Mouse (Mus musculus) myocyte (in vitro differentiated cells): ENCODE measurements around the gene Slc41a3. TPM values are rescaled to one million over a fixed set of nuclear protein-coding genes. Genes with fewer than 3 reads are reported as not detected.
A peak's percentile ranks its signal among the peaks of the same experiment; 100 is the strongest.

Experiments
- H3K27me3 ChIP-seq: one replicate; pipeline ENCODE4 v1.6.1; 2011; ENCODE audit not compliant: control insufficient read depth, insufficient read depth, insufficient read length
- H3K36me3 ChIP-seq: one replicate; pipeline ENCODE4 v1.6.1; 2011; ENCODE audit not compliant: control insufficient read depth, insufficient read depth
- H3K4me2 ChIP-seq: one replicate; pipeline ENCODE4 v1.6.1; 2011; ENCODE audit warnings: low read depth, control low read depth
- H3K4me3 ChIP-seq: one replicate; pipeline ENCODE4 v1.5.1; 2011; ENCODE audit warnings: mild to moderate bottlenecking, control low read depth, moderate library complexity
- H3K79me2 ChIP-seq: one replicate; pipeline ENCODE4 v1.6.1; 2011; ENCODE audit not compliant: control insufficient read depth, insufficient read depth
- H3ac ChIP-seq: one replicate; pipeline ENCODE4 v1.6.1; 2011; ENCODE audit not compliant: control insufficient read depth, insufficient read length
- CEBPB ChIP-seq: IDR thresholded peaks from 2 replicates; pipeline ENCODE4 v1.6.1; 2011; ENCODE audit warnings: mild to moderate bottlenecking, moderate library complexity; ENCODE audit not compliant: poor library complexity, insufficient read depth, severe bottlenecking
- E2F4 ChIP-seq: IDR thresholded peaks from one replicate; pipeline ENCODE4 v1.6.1; 2011; ENCODE audit warnings: mild to moderate bottlenecking, control low read depth, moderate library complexity; ENCODE audit not compliant: insufficient read depth
- MAX ChIP-seq: IDR thresholded peaks from one replicate; pipeline ENCODE4 v1.6.1; 2011; ENCODE audit warnings: low read depth, mild to moderate bottlenecking, control low read depth
- MYOD1 ChIP-seq, 3 experiments: IDR thresholded peaks; one replicate each; pipeline ENCODE4 v1.6.1; 2011; ENCODE audit warnings: control low read depth in 2 of 3, low read depth in 2 of 3, mild to moderate bottlenecking in 2 of 3, moderate library complexity in 1 of 3; ENCODE audit not compliant: insufficient read length in 2 of 3, control insufficient read depth in 1 of 3
- MYOG ChIP-seq, 3 experiments: IDR thresholded peaks; one replicate each; pipeline ENCODE4 v1.6.1; 2011; ENCODE audit warnings: control low read depth in 2 of 3, low read depth in 2 of 3, mild to moderate bottlenecking in 2 of 3; ENCODE audit not compliant: insufficient read length in 2 of 3, control insufficient read depth in 1 of 3, insufficient read depth in 1 of 3
- POLR2A ChIP-seq: IDR thresholded peaks from one replicate; pipeline ENCODE4 v1.6.1; 2011; ENCODE audit warnings: low read depth, mild to moderate bottlenecking, control low read depth, moderate library complexity; ENCODE audit not compliant: insufficient read length
- POLR2AphosphoS2 ChIP-seq: IDR thresholded peaks from one replicate; pipeline ENCODE4 v1.6.1; 2011; ENCODE audit warnings: low read depth, control low read depth; ENCODE audit not compliant: insufficient read length
- REST ChIP-seq: IDR thresholded peaks from one replicate; pipeline ENCODE4 v1.6.1; 2011; ENCODE audit warnings: mild to moderate bottlenecking, control low read depth, moderate library complexity; ENCODE audit not compliant: insufficient read depth, insufficient read length
- SRF ChIP-seq: IDR thresholded peaks from one replicate; pipeline ENCODE4 v1.6.1; 2011; ENCODE audit warnings: low read depth; ENCODE audit not compliant: control insufficient read depth, insufficient read length
- TCF12 ChIP-seq: IDR thresholded peaks from one replicate; pipeline ENCODE4 v1.6.1; 2011; ENCODE audit warnings: mild to moderate bottlenecking, control low read depth; ENCODE audit not compliant: poor library complexity, insufficient read depth, severe bottlenecking
- TCF3 ChIP-seq: IDR thresholded peaks from one replicate; pipeline ENCODE4 v1.6.1; 2011; ENCODE audit warnings: low read depth, control low read depth; ENCODE audit not compliant: insufficient read length
- USF1 ChIP-seq: IDR thresholded peaks from one replicate; pipeline ENCODE4 v1.6.1; 2011; ENCODE audit warnings: low read depth, mild to moderate bottlenecking, control low read depth, moderate library complexity
- polyA plus RNA-seq: library from polyadenylated mRNA; unstranded; fragments of >200 nt; fragmentation: generic; extraction: Trizol; gene quantifications from one replicate; pipeline ENCODE4 v1.2.1, GENCODE M21; 2012; ENCODE audit warnings: missing spikeins

The Slc41a3 gene
- polyA plus RNA-seq, 1 experiment = 2.5 TPM

- TF ChIP-seq POLR2AphosphoS2 = peak; percentile 57
- TF ChIP-seq POLR2A = peak; percentile 7
- no peak for TF ChIP-seq TCF12
- Histone ChIP-seq H3K4me2 (no peak overlapping the region), H3K79me2 (no peaks in the 10 kb centered on the region), H3K36me3 (peaks cover 7% of the 10 kb centered on the region), H3ac (no peak overlapping the region), H3K4me3 (no peak overlapping the region), H3K27me3 (no peaks in the 10 kb centered on the region)
Observed at GRCm38 (mm10) chr6:90661029-90661399, 56.5 kb downstream of the Slc41a3 start.

- H3K4me3 ChIP-seq = no peak overlapping the region
- H3K79me2 ChIP-seq = no peaks in the 10 kb centered on the region
- peaks cover 15% of the 10 kb centered on the region for H3K36me3 ChIP-seq
- no peak overlapping the region for H3ac ChIP-seq
- peak in 1 of 3 experiments; percentile 10 for TF ChIP-seq MYOG (IDR thresholded peaks at IDR 0.05; ENCODE audit: control insufficient read depth in 1 of 3, insufficient read depth in 1 of 3, insufficient read length in 2 of 3, low read depth in 2 of 3)
- TF ChIP-seq USF1 = no peak
- H3K4me2 ChIP-seq = no peak overlapping the region
- H3K27me3 ChIP-seq = no peaks in the 10 kb centered on the region
Observed at GRCm38 (mm10) chr6:90662148-90662547, 57.6 kb downstream of the Slc41a3 start.

- no peak overlapping the region for H3K4me3 ChIP-seq
- no peak for TF ChIP-seq REST
- H3ac ChIP-seq = no peak overlapping the region
- peaks cover 23% of the 10 kb centered on the region for H3K36me3 ChIP-seq
- no peaks in the 10 kb centered on the region for H3K27me3 ChIP-seq
- H3K4me2 ChIP-seq = no peak overlapping the region
- H3K79me2 ChIP-seq = no peaks in the 10 kb centered on the region
Observed at GRCm38 (mm10) chr6:90663736-90664135, 59.2 kb downstream of the Slc41a3 start.

GRCm38 (mm10) chr6:90668693-90669092 lies 64.2 kb downstream of the Slc41a3 start:
- no peak overlapping the region for H3K4me2 ChIP-seq
- no peaks in the 10 kb centered on the region for H3K27me3 ChIP-seq
- peaks cover 60% of the 10 kb centered on the region for H3K36me3 ChIP-seq
- TF ChIP-seq MAX = no peak
- H3ac ChIP-seq = no peak overlapping the region
- H3K79me2 ChIP-seq = no peaks in the 10 kb centered on the region
- H3K4me3 ChIP-seq = no peak overlapping the region

GRCm38 (mm10) chr6:90678759-90679158 lies 74.2 kb downstream of the Slc41a3 start:
- Histone ChIP-seq H3K79me2 (peaks cover 10% of the 10 kb centered on the region), H3K36me3 (peaks cover 19% of the 10 kb centered on the region), H3K4me2 (no peak overlapping the region), H3K27me3 (no peaks in the 10 kb centered on the region), H3K4me3 (no peak overlapping the region), H3ac (no peak overlapping the region)
- TF ChIP-seq TCF3 (no peak), CEBPB (no peak), TCF12 (no peak), POLR2AphosphoS2 (no peak), MYOG (IDR thresholded peaks at IDR 0.05; ENCODE audit: control insufficient read depth in 1 of 3, insufficient read depth in 1 of 3, insufficient read length in 2 of 3, low read depth in 2 of 3) (no peak), POLR2A (no peak), SRF (no peak), USF1 (no peak), E2F4 (no peak), MYOD1 (IDR thresholded peaks at IDR 0.05; ENCODE audit: control insufficient read depth in 1 of 3, insufficient read length in 2 of 3, low read depth in 2 of 3) (no peak), MAX (no peak), REST (no peak)

GRCm38 (mm10) chr6:90680401-90680800 lies 75.9 kb downstream of the Slc41a3 start:
- Histone ChIP-seq H3K4me2 (no peak overlapping the region), H3K36me3 (peaks cover 32% of the 10 kb centered on the region), H3K27me3 (no peaks in the 10 kb centered on the region), H3ac (no peak overlapping the region), H3K4me3 (no peak overlapping the region), H3K79me2 (peaks cover 17% of the 10 kb centered on the region)
- TF ChIP-seq MYOD1 (IDR thresholded peaks at IDR 0.05; ENCODE audit: control insufficient read depth in 1 of 3, insufficient read length in 2 of 3, low read depth in 2 of 3) (no peak), POLR2A (no peak), USF1 (no peak), TCF12 (no peak), REST (no peak), SRF (no peak), CEBPB (no peak), POLR2AphosphoS2 (no peak), MAX (no peak), MYOG (IDR thresholded peaks at IDR 0.05; ENCODE audit: control insufficient read depth in 1 of 3, insufficient read depth in 1 of 3, insufficient read length in 2 of 3, low read depth in 2 of 3) (no peak), E2F4 (no peak), TCF3 (no peak)
